Mouse (Mus musculus) midbrain, embryonic 11.5 days (tissue): Measurements from ENCODE around the gene Fam102a. TPM values are rescaled to one million over a fixed set of nuclear protein-coding genes. Genes with fewer than 3 reads are reported as not detected.

Experiments used
- ATAC-seq: fragments of 200-750 bp; cut with Nextera tagmentation; 2 replicates; pipeline ENCODE4 v1.8.0; 2017; ENCODE audit warnings: moderate TSS enrichment, moderate library complexity; ENCODE audit not compliant: low FRiP score
- DNase-seq: peaks from one replicate; pipeline ENCODE4 v3.0.0; 2015; ENCODE audit warnings: low spot score; ENCODE audit errors: missing footprints
- H3K27ac ChIP-seq: fragments of 300-500 bp; sonication (generic); 2 replicates; pipeline ENCODE4 v1.5.1; 2014; ENCODE audit warnings: low read depth, low read length
- H3K27me3 ChIP-seq: fragments of 300-500 bp; sonication (generic); 2 replicates; pipeline ENCODE4 v1.6.1; 2014; ENCODE audit warnings: mild to moderate bottlenecking, low read length, moderate library complexity, mixed read lengths; ENCODE audit not compliant: control insufficient read depth, insufficient read depth
- H3K36me3 ChIP-seq: fragments of 300-500 bp; sonication (generic); 2 replicates; pipeline ENCODE4 v1.6.1; 2014; ENCODE audit warnings: mild to moderate bottlenecking, low read length, moderate library complexity, mixed read lengths; ENCODE audit not compliant: control insufficient read depth, insufficient read depth
- H3K4me1 ChIP-seq: fragments of 300-500 bp; sonication (generic); 2 replicates; pipeline ENCODE4 v1.6.1; 2014; ENCODE audit warnings: low read length; ENCODE audit not compliant: control insufficient read depth, insufficient read depth
- H3K4me2 ChIP-seq: fragments of 300-500 bp; sonication (generic); 2 replicates; pipeline ENCODE4 v1.6.1; 2014; ENCODE audit warnings: mild to moderate bottlenecking, moderate library complexity
- H3K4me3 ChIP-seq: fragments of 300-500 bp; sonication (generic); 2 replicates; pipeline ENCODE4 v1.5.1; 2014; ENCODE audit warnings: low read depth, low read length
- H3K9ac ChIP-seq: fragments of 300-500 bp; sonication (generic); 2 replicates; pipeline ENCODE4 v1.6.1; 2014; ENCODE audit warnings: low read length
- H3K9me3 ChIP-seq: fragments of 300-500 bp; sonication (generic); 2 replicates; pipeline ENCODE4 v1.6.1; 2016; ENCODE audit warnings: low read length; ENCODE audit not compliant: control insufficient read depth
- WGBS: fragments of 180-500 bp; shearing (Covaris S2); extraction: QIAGEN DNeasy Blood & Tissue Kit; methylation state at CpG from one replicate; pipeline ENCODE4 v1.1.7; 2014; 5-methylcytosine and 5-hydroxymethylcytosine counted together
- polyA plus RNA-seq: library from polyadenylated mRNA; unstranded; fragments of >200 nt; fragmentation: Nextera tagmentation; extraction: Ambion mirVana; gene quantifications from 2 replicates; pipeline ENCODE4 v1.2.1, GENCODE M21; 2014

Gene Fam102a
- polyA plus RNA-seq, 1 experiment from 2014 or later, result 6.8 TPM

GRCm38 (mm10) chr2:32527468-32527966 is 7.6 kb upstream of the Fam102a start:
- no peak overlapping the region for H3K9ac ChIP-seq
- no peak overlapping the region for H3K4me3 ChIP-seq
- peak; percentile 81 for DNase-seq
- WGBS, result 53% methylated on average over 14 of the region's 14 CpGs
- no peaks in the 10 kb centered on the region for H3K4me1 ChIP-seq
- no peaks in the 10 kb centered on the region for H3K9me3 ChIP-seq
- no peak for ATAC-seq
- no peak overlapping the region for H3K27ac ChIP-seq
- H3K36me3 ChIP-seq, result no peaks in the 10 kb centered on the region
- no peak overlapping the region for H3K4me2 ChIP-seq
- H3K27me3 ChIP-seq, result no peaks in the 10 kb centered on the region

- ATAC-seq, result no peak
- no peaks in the 10 kb centered on the region for H3K36me3 ChIP-seq
- DNase-seq, result peak; percentile 60
- no peak overlapping the region for H3K9ac ChIP-seq
- H3K9me3 ChIP-seq, result no peaks in the 10 kb centered on the region
- no peak overlapping the region for H3K4me2 ChIP-seq
- H3K27me3 ChIP-seq, result no peaks in the 10 kb centered on the region
- 76% methylated on average over 1 of the region's 1 CpGs for WGBS
- H3K4me3 ChIP-seq, result no peak overlapping the region
- H3K4me1 ChIP-seq, result no peaks in the 10 kb centered on the region
- H3K27ac ChIP-seq, result no peak overlapping the region
Observed at GRCm38 (mm10) chr2:32528326-32528725, 6.8 kb upstream of the Fam102a start.

GRCm38 (mm10) chr2:32530479-32530878 is 4.7 kb upstream of the Fam102a start:
- Histone ChIP-seq H3K27me3 (no peaks in the 10 kb centered on the region), H3K27ac (no peak overlapping the region), H3K4me2 (no peak overlapping the region), H3K36me3 (no peaks in the 10 kb centered on the region), H3K9ac (no peak overlapping the region), H3K4me3 (no peak overlapping the region), H3K4me1 (peaks cover 11% of the 10 kb centered on the region), H3K9me3 (no peaks in the 10 kb centered on the region)
- ATAC-seq (no peak), DNase-seq (no peak)
- WGBS, result 95% methylated on average over 2 of the region's 2 CpGs

- DNase-seq (no peak), ATAC-seq (no peak)
- Histone ChIP-seq H3K27ac (no peak overlapping the region), H3K9me3 (no peaks in the 10 kb centered on the region), H3K4me2 (no peak overlapping the region), H3K4me1 (peaks cover 34% of the 10 kb centered on the region), H3K36me3 (no peaks in the 10 kb centered on the region), H3K27me3 (no peaks in the 10 kb centered on the region), H3K4me3 (no peak overlapping the region), H3K9ac (no peak overlapping the region)
- 92% methylated on average over 2 of the region's 2 CpGs for WGBS
Observed at GRCm38 (mm10) chr2:32533163-32533562, 2.0 kb upstream of the Fam102a start.

- Histone ChIP-seq H3K4me2 (peak overlapping the region; percentile 68), H3K36me3 (no peaks in the 10 kb centered on the region), H3K9me3 (no peaks in the 10 kb centered on the region), H3K4me1 (peaks cover 44% of the 10 kb centered on the region), H3K4me3 (peak overlapping the region; percentile 80), H3K27me3 (no peaks in the 10 kb centered on the region), H3K9ac (peak overlapping the region; percentile 79), H3K27ac (peak overlapping the region; percentile 91)
- no peak for DNase-seq
- 10% methylated on average over 13 of the region's 13 CpGs for WGBS
- ATAC-seq, result peak; percentile 8
Observed at GRCm38 (mm10) chr2:32534061-32534732, 935 bp upstream of the Fam102a start.

GRCm38 (mm10) chr2:32535501-32535991 is 414 bp downstream of the Fam102a start:
- under 1% methylated on average over 47 of the region's 56 CpGs for WGBS
- Histone ChIP-seq H3K4me2 (peak overlapping the region; percentile 79), H3K9ac (peak overlapping the region; percentile 91), H3K27me3 (no peaks in the 10 kb centered on the region), H3K9me3 (no peaks in the 10 kb centered on the region), H3K36me3 (no peaks in the 10 kb centered on the region), H3K4me1 (peaks cover 53% of the 10 kb centered on the region), H3K27ac (peak overlapping the region; percentile 76), H3K4me3 (peak overlapping the region; percentile 80)
- ATAC-seq (peak; percentile 26), DNase-seq (peak; percentile 89)

- no peaks in the 10 kb centered on the region for H3K9me3 ChIP-seq
Observed at GRCm38 (mm10) chr2:32536086-32536633, 1.0 kb downstream of the Fam102a start.

GRCm38 (mm10) chr2:32536634-32537359 is 1.7 kb downstream of the Fam102a start:
- WGBS, result 4% methylated on average over 11 of the region's 11 CpGs
- Histone ChIP-seq H3K36me3 (no peaks in the 10 kb centered on the region), H3K4me2 (peak overlapping the region; percentile 79), H3K4me1 (peaks cover 53% of the 10 kb centered on the region), H3K9ac (peak overlapping the region; percentile 91), H3K27ac (peak overlapping the region; percentile 48; the same call in 1 of the 2 replicates), H3K4me3 (peak overlapping the region; percentile 80), H3K9me3 (no peaks in the 10 kb centered on the region), H3K27me3 (no peaks in the 10 kb centered on the region)
- peak; percentile 93 for DNase-seq
- ATAC-seq, result no peak

More at GRCm38 (mm10) chr2:32536086-32536633, 1.0 kb downstream of the Fam102a start:
- no peak overlapping the region; the same call in 1 of the 2 replicates for H3K27ac ChIP-seq
- H3K4me2 ChIP-seq, result peak overlapping the region; percentile 79
- H3K9ac ChIP-seq, result peak overlapping the region; percentile 91
- H3K4me1 ChIP-seq, result peaks cover 53% of the 10 kb centered on the region
- 2% methylated on average over 14 of the region's 14 CpGs for WGBS
- H3K4me3 ChIP-seq, result peak overlapping the region; percentile 80
- DNase-seq (peak; percentile 92), ATAC-seq (no peak)
- H3K27me3 ChIP-seq, result no peaks in the 10 kb centered on the region
- no peaks in the 10 kb centered on the region for H3K36me3 ChIP-seq
